In the genomic region with DNA sequence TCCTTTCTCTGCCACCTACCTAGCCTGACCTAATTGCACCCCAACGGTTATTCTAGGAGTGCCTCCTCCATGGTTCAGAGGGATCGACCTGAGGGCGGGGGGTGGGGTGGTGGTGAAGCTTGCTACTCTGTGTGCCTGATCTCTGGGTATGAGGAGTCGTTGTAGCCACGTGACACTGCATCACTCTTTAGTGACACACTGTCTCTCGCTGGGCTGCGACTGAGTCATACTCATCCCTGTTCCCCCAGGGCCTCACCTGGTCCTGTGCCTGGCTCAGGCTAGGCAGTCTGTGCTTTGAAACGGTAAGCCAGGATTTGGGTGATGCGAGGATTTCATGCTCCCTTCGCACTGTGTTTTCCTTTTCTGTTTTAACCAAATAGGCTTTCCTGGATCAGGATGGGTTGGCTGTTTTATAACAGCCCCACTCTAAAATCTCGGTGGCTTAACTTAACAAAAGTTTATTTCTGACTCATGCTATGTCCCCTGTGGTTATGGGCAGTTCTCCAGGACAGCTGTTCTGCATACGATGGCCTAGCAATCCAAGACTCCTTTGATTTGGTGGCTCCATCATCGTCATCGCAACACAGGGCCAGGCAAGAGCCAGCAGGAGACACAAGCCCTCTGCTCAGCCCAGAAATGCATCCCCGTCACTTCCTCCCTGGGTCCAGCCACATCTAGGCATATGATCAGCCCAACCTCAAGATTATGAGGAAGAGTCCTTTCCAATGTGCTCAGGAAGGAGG, we compare ENCODE assay signal across 15 mouse cellular contexts. TPM values are rescaled to one million over a fixed set of nuclear protein-coding genes. Genes with fewer than 3 reads are reported as not detected.
A peak's percentile ranks its signal among the peaks of the same experiment; 100 is the strongest.
DNase-seq lines count a peak whose midpoint lies in the region; ATAC-seq and TF ChIP-seq lines count a peak whose summit lies in the region.
"Had no signal": no experiment of that assay in that cellular context is flagged by ENCODE, and none has a peak within 500 bp of the region (broad histone marks: within the 10 kb centered on the region; RNA-seq: fewer than 3 reads in every experiment).

No protein-coding gene starts in this region.

- no peak overlapping the region for H3K4me2 ChIP-seq in lung, embryonic 14.5 days
- no peak overlapping the region for H3K4me2 ChIP-seq in forebrain, postnatal 0 days (ENCODE audit: low read depth)
- H3K4me2 ChIP-seq in liver, embryonic 11.5 days = no peak overlapping the region
- H3K4me2 ChIP-seq: heart, embryonic 13.5 days; intestine, embryonic 15.5 days had no signal

- no peaks in the 10 kb centered on the region for H3K27me3 ChIP-seq in lung, embryonic 14.5 days (ENCODE audit: insufficient read depth, low read length)
- no peaks in the 10 kb centered on the region for H3K27me3 ChIP-seq in Patski
- no peaks in the 10 kb centered on the region for H3K27me3 ChIP-seq in small intestine, adult 2 months (ENCODE audit: control insufficient read depth, insufficient read depth, low read length)
- H3K27me3 ChIP-seq in forebrain, postnatal 0 days (ENCODE audit: insufficient read depth, low read length) = no peaks in the 10 kb centered on the region
- H3K27me3 ChIP-seq in liver, embryonic 11.5 days (replicated peaks; ENCODE audit: control insufficient read depth, insufficient read depth, low read length) = no peaks in the 10 kb centered on the region
- H3K27me3 ChIP-seq: heart, embryonic 13.5 days; intestine, embryonic 15.5 days had no signal

- in situ Hi-C loops in Patski (cut with MboI; ENCODE audit: low pct_unique_long_range_greater_than_20kb) = no loop called here

- peak; percentile 68 for DNase-seq in lung, embryonic 14.5 days
- no peak for DNase-seq in lung, adult 2 months
- peak; percentile 55 for DNase-seq in Patski (ENCODE audit: low read depth, low spot score)
- DNase-seq in heart, adult 9 months (ENCODE audit: low spot score in 2 of 2) = peak; percentile 68 to 75
- no peak for DNase-seq in forebrain, postnatal 0 days
- DNase-seq in left cerebral cortex, adult 18-20 months (ENCODE audit: low spot score in 2 of 2) = no peak
- no peak for DNase-seq in liver, embryonic 11.5 days (ENCODE audit: low spot score)
- DNase-seq: layer of hippocampus, adult 9-11 months had no signal

- WGBS in lung, embryonic 14.5 days = 68% methylated on average over 15 of the region's 15 CpGs
- 70% methylated on average over 15 of the region's 15 CpGs for WGBS in lung, adult 2 months
- WGBS in small intestine, adult 2 months = 64% methylated on average over 15 of the region's 15 CpGs
- WGBS in forebrain, postnatal 0 days = 82% methylated on average over 15 of the region's 15 CpGs
- 75% methylated on average over 15 of the region's 15 CpGs for WGBS in liver, embryonic 11.5 days

- H3K36me3 ChIP-seq in lung, embryonic 14.5 days (ENCODE audit: insufficient read depth) = no peaks in the 10 kb centered on the region
- no peaks in the 10 kb centered on the region for H3K36me3 ChIP-seq in small intestine, adult 2 months (ENCODE audit: control insufficient read depth, insufficient read depth, low read length)
- no peaks in the 10 kb centered on the region for H3K36me3 ChIP-seq in forebrain, postnatal 0 days (ENCODE audit: insufficient read depth)
- H3K36me3 ChIP-seq in liver, embryonic 11.5 days (ENCODE audit: control insufficient read depth, insufficient read depth, low read length) = no peaks in the 10 kb centered on the region
- H3K36me3 ChIP-seq: forebrain, embryonic 10.5 days; heart, embryonic 13.5 days; intestine, embryonic 15.5 days had no signal

- ATAC-seq in lung, embryonic 14.5 days (ENCODE audit: insufficient read depth) = 0 out of 2 replicates have a peak, but pooled peaks have one; percentile 45
- ATAC-seq in Patski = peak; percentile 51
- no peak for ATAC-seq in forebrain, postnatal 0 days
- no peak for ATAC-seq in liver, embryonic 11.5 days (replicated peaks; ENCODE audit: low FRiP score)
- ATAC-seq: activated CD4-positive, CD25-positive, alpha-beta regulatory T cell, adult 4 months; intestine, embryonic 15.5 days had no signal

- no peak for TF ChIP-seq POLR2A in lung, adult 2 months (IDR thresholded peaks at IDR 0.05; ENCODE audit: borderline replicate concordance, extremely low read depth, low read depth, low read length)
- TF ChIP-seq POLR2A in small intestine, adult 2 months (IDR thresholded peaks at IDR 0.05; ENCODE audit: low read depth, low read length) = no peak

- H3K9me3 ChIP-seq in lung, embryonic 14.5 days (ENCODE audit: low read depth, low read length) = no peaks in the 10 kb centered on the region
- no peaks in the 10 kb centered on the region for H3K9me3 ChIP-seq in forebrain, postnatal 0 days (ENCODE audit: low read length)
- no peaks in the 10 kb centered on the region for H3K9me3 ChIP-seq in liver, embryonic 11.5 days (ENCODE audit: control insufficient read depth, low read length)
- H3K9me3 ChIP-seq: forebrain, embryonic 10.5 days; intestine, embryonic 15.5 days had no signal

- no peak overlapping the region for H3K4me3 ChIP-seq in lung, embryonic 14.5 days (ENCODE audit: low read depth, low read length)
- H3K4me3 ChIP-seq in lung, adult 2 months (replicated peaks; ENCODE audit: extremely low read depth, low read depth, low read length) = no peak overlapping the region
- no peak overlapping the region for H3K4me3 ChIP-seq in small intestine, adult 2 months (ENCODE audit: low read depth, low read length)
- H3K4me3 ChIP-seq in forebrain, postnatal 0 days (ENCODE audit: low read depth, low read length) = no peak overlapping the region
- no peak overlapping the region for H3K4me3 ChIP-seq in liver, embryonic 11.5 days (ENCODE audit: low read depth, low read length)
- H3K4me3 ChIP-seq: forebrain, embryonic 10.5 days; heart, embryonic 13.5 days; intestine, embryonic 15.5 days had no signal

- peaks cover 12% of the 10 kb centered on the region for H3K4me1 ChIP-seq in lung, embryonic 14.5 days (ENCODE audit: insufficient read depth)
- peaks cover 7% of the 10 kb centered on the region for H3K4me1 ChIP-seq in lung, adult 2 months (ENCODE audit: control insufficient read depth, insufficient read depth, low read length)
- peaks cover 2% of the 10 kb centered on the region; the same call in 1 of the 2 replicates for H3K4me1 ChIP-seq in small intestine, adult 2 months (ENCODE audit: control insufficient read depth, insufficient read depth, insufficient read length, low read length)
- no peaks in the 10 kb centered on the region for H3K4me1 ChIP-seq in forebrain, postnatal 0 days (ENCODE audit: insufficient read depth)
- H3K4me1 ChIP-seq in liver, embryonic 11.5 days (replicated peaks; ENCODE audit: control insufficient read depth, insufficient read depth, low read length) = no peaks in the 10 kb centered on the region
- H3K4me1 ChIP-seq: forebrain, embryonic 10.5 days had no signal

- TF ChIP-seq CTCF in lung, embryonic 14.5 days (IDR thresholded peaks at IDR 0.05; ENCODE audit: low read depth) = no peak
- no peak for TF ChIP-seq CTCF in lung, adult 2 months (IDR thresholded peaks at IDR 0.05; ENCODE audit: insufficient read depth, low read length)
- TF ChIP-seq CTCF in Patski (IDR thresholded peaks at IDR 0.05) = no peak
- no peak for TF ChIP-seq CTCF in small intestine, adult 2 months (IDR thresholded peaks at IDR 0.05; ENCODE audit: extremely low read depth, insufficient read length, insufficient replicate concordance, low read depth, low read length)
- no peak for TF ChIP-seq CTCF in forebrain, postnatal 0 days (IDR thresholded peaks at IDR 0.05; ENCODE audit: low read depth)

- no peak overlapping the region for H3K27ac ChIP-seq in lung, embryonic 14.5 days (ENCODE audit: low read depth)
- H3K27ac ChIP-seq in small intestine, adult 2 months (ENCODE audit: insufficient read depth, low read depth, low read length) = 0 out of 2 replicates have a peak overlapping the region, but pooled peaks have one; percentile 41
- H3K27ac ChIP-seq in forebrain, postnatal 0 days (ENCODE audit: low read depth, low read length) = no peak overlapping the region
- no peak overlapping the region for H3K27ac ChIP-seq in liver, embryonic 11.5 days (ENCODE audit: low read depth, low read length)
- H3K27ac ChIP-seq: forebrain, embryonic 10.5 days; heart, embryonic 13.5 days; intestine, embryonic 15.5 days; liver, embryonic 14.5 days had no signal

- no peak overlapping the region for H3K9ac ChIP-seq in lung, embryonic 14.5 days
- no peak overlapping the region for H3K9ac ChIP-seq in forebrain, postnatal 0 days
- no peak overlapping the region for H3K9ac ChIP-seq in liver, embryonic 11.5 days (ENCODE audit: low read depth, low read length)
- H3K9ac ChIP-seq: heart, embryonic 13.5 days; intestine, embryonic 15.5 days; liver, embryonic 14.5 days had no signal

- CTCF ChIA-PET in Patski (lab: Charles Lee) = no interaction called here

- POLR2A ChIA-PET in Patski (lab: Charles Lee) = no interaction called here

RNA-seq across cellular contexts. Expression of a gene that starts 50.3 kb away (rescaled TPM):
- 23.4 and 23.8 TPM in 2 replicates for polyA plus RNA-seq in lung, embryonic 14.5 days (2014; fragmentation: Nextera tagmentation; extraction: Ambion mirVana)
- polyA plus RNA-seq in lung, adult 2 months (2012; rRNA removed) = 2.2 and 2.6 TPM in 2 replicates
- polyA plus RNA-seq in Patski (2021) = 2.8 TPM
- polyA plus RNA-seq in small intestine, adult 2 months (2012; rRNA removed) = 0.43 and 0.46 TPM in 2 replicates
- total RNA-seq in forebrain, postnatal 0 days (2014; rRNA removed) = 1.8 and 2.4 TPM in 2 replicates
- polyA plus RNA-seq in forebrain, postnatal 0 days (2015; fragmentation: Nextera tagmentation; extraction: Ambion mirVana) = 0.80 and 0.93 TPM in 2 replicates
- under 1 TPM; 0.56 to 0.95 TPM for total RNA-seq in left cerebral cortex, adult 18-20 months (2021)
- polyA plus RNA-seq in liver, embryonic 11.5 days (2014; fragmentation: Nextera tagmentation; extraction: Ambion mirVana) = 3.9 and 4.1 TPM in 2 replicates
- total RNA-seq: monocyte, adult 5-6 weeks had no signal
- polyA plus RNA-seq: activated CD4-positive, CD25-positive, alpha-beta regulatory T cell, adult 4 months had no signal

Comparison
In these comparisons a context has a peak if more than half of its experiments do, and no peak if none do; other contexts are left out.
1. DNase-seq: peak in lung, embryonic 14.5 days (single experiment), Patski (single experiment) and heart, adult 9 months (2 of 2); none in lung, adult 2 months (single experiment), forebrain, postnatal 0 days (single experiment), left cerebral cortex, adult 18-20 months (0 of 2) and liver, embryonic 11.5 days (single experiment).
2. ATAC-seq: peak in lung, embryonic 14.5 days (single experiment) and Patski (single experiment); none in forebrain, postnatal 0 days (single experiment) and liver, embryonic 11.5 days (single experiment).